Mouse (Mus musculus) ES-E14 (cell line): ENCODE measurements at regions not wholly inside any gene's neighbourhood (a gene's known extent, or its start where the extent isn't known, plus 50 kb on each side); places are given as distances from the start of the nearest gene placed in this dataset.

Experiments
- DNase-seq: peaks from one replicate; pipeline ENCODE4 v3.0.0-alpha.2; 2013; ENCODE audit warnings: low read depth, low spot score
- H3K27ac ChIP-seq: 2 replicates; pipeline ENCODE4 v1.5.1; 2012; ENCODE audit warnings: low read depth, mild to moderate bottlenecking, low read length, moderate library complexity, mixed read lengths; ENCODE audit not compliant: poor library complexity, insufficient read depth, severe bottlenecking
- H3K36me3 ChIP-seq: 2 replicates; pipeline ENCODE4 v1.6.1; 2012; ENCODE audit warnings: mild to moderate bottlenecking, low read length, moderate library complexity, mixed read lengths; ENCODE audit not compliant: control insufficient read depth, poor library complexity, insufficient read depth, severe bottlenecking
- H3K4me1 ChIP-seq, 2 experiments: fragments of 150-350 bp in 1 of 2; sonication (generic) in 1 of 2; 2 replicates each; pipeline ENCODE4 v1.6.1; 2012; ENCODE audit warnings: low read length in 2 of 2, mild to moderate bottlenecking in 1 of 2, mixed read lengths in 1 of 2; ENCODE audit not compliant: control insufficient read depth in 2 of 2, insufficient read depth in 2 of 2, poor library complexity in 1 of 2
- H3K4me3 ChIP-seq, 2 experiments: fragments of 150-350 bp in 1 of 2; sonication (generic) in 1 of 2; 2 replicates each; pipeline ENCODE4 v1.5.1; 2012; ENCODE audit warnings: low read length in 2 of 2, low read depth in 1 of 2, mild to moderate bottlenecking in 1 of 2, mixed read lengths in 1 of 2; ENCODE audit not compliant: insufficient read depth in 1 of 2, poor library complexity in 1 of 2, severe bottlenecking in 1 of 2
- H3K9ac ChIP-seq: 2 replicates; pipeline ENCODE4 v1.6.1; 2012; ENCODE audit warnings: low read depth, mild to moderate bottlenecking, low read length, mixed read lengths; ENCODE audit not compliant: poor library complexity, insufficient read depth, severe bottlenecking
- H3K9me3 ChIP-seq: fragments of 150-350 bp; sonication (generic); 2 replicates; pipeline ENCODE4 v1.6.1; 2012; ENCODE audit warnings: low read depth, mild to moderate bottlenecking, low read length; ENCODE audit not compliant: control insufficient read depth, insufficient read depth
- CHD2 ChIP-seq: IDR thresholded peaks from 2 replicates; pipeline ENCODE4 v1.6.1; 2014; ENCODE audit warnings: mild to moderate bottlenecking, low read depth, low read length, inconsistent platforms
- HCFC1 ChIP-seq: IDR thresholded peaks from 2 replicates; pipeline ENCODE4 v1.6.1; 2012; ENCODE audit warnings: low read length, inconsistent platforms, borderline replicate concordance; ENCODE audit not compliant: insufficient read depth
- MAFK ChIP-seq: IDR thresholded peaks from 2 replicates; pipeline ENCODE4 v1.6.1; 2014; ENCODE audit warnings: mild to moderate bottlenecking, low read depth, low read length, inconsistent platforms; ENCODE audit not compliant: insufficient read depth
- ZC3H11A ChIP-seq: IDR thresholded peaks from 2 replicates; pipeline ENCODE4 v1.6.1; 2012; ENCODE audit warnings: low read depth, mild to moderate bottlenecking, inconsistent platforms, low read length, borderline replicate concordance
- ZNF384 ChIP-seq: IDR thresholded peaks from 2 replicates; pipeline ENCODE4 v1.6.1; 2012; ENCODE audit warnings: low read depth, low read length, inconsistent platforms
- in situ Hi-C, 2 experiments: fragments of 600-800 bp; cut with MboI; formaldehyde crosslinking; loops; one replicate each; pipeline ENCODE4 v1.15.1; 2025; ENCODE audit warnings: low sequenced_read_pairs in 2 of 2, inconsistent platforms in 1 of 2; ENCODE audit not compliant: unreplicated experiment in 2 of 2

- Histone ChIP-seq H3K27ac (no peak overlapping the region), H3K4me3 (no peak overlapping the region), H3K4me1 (no peaks in the 10 kb centered on the region; a peak in 1 of 4 replicates), H3K9ac (no peak overlapping the region), H3K36me3 (no peaks in the 10 kb centered on the region), H3K9me3 (no peaks in the 10 kb centered on the region)
- TF ChIP-seq CHD2 (no peak), ZNF384 (0 out of 2 replicates have a peak, but pooled peaks have one; percentile 19)
- in situ Hi-C loops = no loop called here
- DNase-seq = no peak
Measured at GRCm38 (mm10) chr3:103408724-103409123, 129.6 kb downstream of the Trim33 start.

GRCm38 (mm10) chr3:103412247-103412646 lies 133.2 kb downstream of the Trim33 start:
- Histone ChIP-seq H3K27ac (no peak overlapping the region), H3K9ac (no peak overlapping the region), H3K36me3 (no peaks in the 10 kb centered on the region), H3K9me3 (no peaks in the 10 kb centered on the region), H3K4me3 (no peak overlapping the region), H3K4me1 (peaks cover 0 to 2% of the 10 kb centered on the region in 2 experiments; a peak in 2 of 4 replicates)
- no peak for DNase-seq
- TF ChIP-seq ZNF384 (no peak), HCFC1 (no peak)
- in situ Hi-C loops = no loop called here

GRCm38 (mm10) chr3:103415051-103415695 lies 136.1 kb downstream of the Trim33 start:
- no peaks in the 10 kb centered on the region for H3K9me3 ChIP-seq
- H3K4me3 ChIP-seq = no peak overlapping the region
- peaks cover 7 to 12% of the 10 kb centered on the region in 2 experiments for H3K4me1 ChIP-seq
- no peak for TF ChIP-seq MAFK
- no peak for TF ChIP-seq ZNF384
- in situ Hi-C loops = no loop called here
- H3K36me3 ChIP-seq = no peaks in the 10 kb centered on the region
- DNase-seq = no peak
- H3K9ac ChIP-seq = no peak overlapping the region
- H3K27ac ChIP-seq = no peak overlapping the region

GRCm38 (mm10) chr3:103416296-103416695 lies 137.2 kb downstream of the Trim33 start:
- no peaks in the 10 kb centered on the region for H3K9me3 ChIP-seq
- H3K36me3 ChIP-seq = no peaks in the 10 kb centered on the region
- in situ Hi-C loops = no loop called here
- H3K4me1 ChIP-seq = peaks cover 15 to 19% of the 10 kb centered on the region in 2 experiments
- no peak overlapping the region for H3K9ac ChIP-seq
- TF ChIP-seq ZNF384 (no peak), HCFC1 (no peak), ZC3H11A (no peak)
- no peak overlapping the region for H3K27ac ChIP-seq
- no peak overlapping the region for H3K4me3 ChIP-seq
- no peak for DNase-seq

- H3K9ac ChIP-seq = no peak overlapping the region
- no peak for TF ChIP-seq ZC3H11A
- no peak overlapping the region for H3K27ac ChIP-seq
- H3K4me3 ChIP-seq = no peak overlapping the region
- DNase-seq = no peak
- in situ Hi-C loops = no loop called here
- no peaks in the 10 kb centered on the region for H3K36me3 ChIP-seq
- peaks cover 15 to 19% of the 10 kb centered on the region in 2 experiments for H3K4me1 ChIP-seq
- H3K9me3 ChIP-seq = no peaks in the 10 kb centered on the region
Measured at GRCm38 (mm10) chr3:103417781-103418180, 138.7 kb downstream of the Trim33 start.
